Mouse (Mus musculus) thymus, adult 18-20 months (tissue): Measurements from ENCODE around the gene Nrgn.

Source experiments
- DNase-seq, 2 experiments: peaks; one replicate each; pipeline ENCODE4 v3.0.0; 2022; ENCODE audit warnings: mixed read lengths in 2 of 2

Nrgn gene

GRCm38 (mm10) chr9:37552536-37553293 is at the start of gene Nrgn:
TSS of gene Nrgn (minus strand) at chr9:37552904.
- DNase-seq: peak; percentile 52 to 55

DNA sequence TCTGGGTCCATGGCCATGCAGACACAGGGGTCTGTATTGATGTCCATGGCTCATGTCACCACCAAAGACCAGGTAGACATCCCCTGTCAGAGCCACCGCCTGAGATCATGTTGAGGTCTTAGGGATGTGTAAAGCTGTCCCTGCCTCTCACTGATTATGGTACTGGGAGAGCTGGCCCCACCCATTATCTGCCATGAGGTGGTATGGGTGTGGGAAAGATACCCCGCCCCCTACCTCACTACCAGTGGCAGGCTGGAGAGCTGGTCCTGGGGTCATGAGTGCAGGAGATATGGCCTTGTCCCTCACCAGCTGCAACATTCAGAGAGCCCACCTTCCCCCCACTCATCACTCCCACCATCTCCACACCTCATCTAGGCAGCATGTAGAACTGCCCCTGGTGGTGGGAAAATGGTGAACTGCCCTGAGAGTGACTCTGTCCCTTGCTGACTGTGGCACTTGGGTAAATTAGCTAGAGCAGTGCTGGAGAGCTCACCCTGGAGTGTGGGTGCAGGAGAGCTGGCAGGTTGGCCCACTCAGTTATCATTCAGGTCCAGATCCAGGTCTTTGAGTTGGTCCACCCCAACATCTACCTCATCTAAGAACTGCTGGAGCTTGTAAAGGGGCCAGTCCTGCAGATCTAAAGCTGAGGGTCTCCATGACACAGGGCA is 48.0 kb upstream of the Nrgn start:
- no peak for DNase-seq

DNA sequence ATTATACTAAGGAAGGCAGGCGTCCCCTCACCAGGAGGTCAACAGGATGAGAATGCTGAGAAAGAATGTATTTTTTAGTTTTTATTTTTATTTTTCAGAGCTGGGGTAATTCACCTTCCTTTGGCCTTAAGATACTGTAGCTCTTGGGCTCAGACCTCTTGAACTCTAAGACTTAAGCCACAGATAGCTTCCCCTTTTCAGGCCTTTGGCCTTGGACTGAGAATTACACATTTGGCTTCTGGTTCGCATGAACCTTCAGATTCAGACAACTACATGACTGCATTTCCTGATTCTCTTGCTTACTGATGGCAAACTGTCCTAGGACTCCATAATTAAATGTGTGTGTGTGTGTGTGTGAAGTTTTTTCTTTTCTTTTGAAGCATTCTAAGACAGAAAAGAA is 45.9 kb upstream of the Nrgn start:
- no peak for DNase-seq

- no peak for DNase-seq
Measured at GRCm38 (mm10) chr9:37595570-37595969, 42.9 kb upstream of the Nrgn start.

- DNase-seq: no peak
Measured at GRCm38 (mm10) chr9:37593690-37594089, 41.0 kb upstream of the Nrgn start.

DNA sequence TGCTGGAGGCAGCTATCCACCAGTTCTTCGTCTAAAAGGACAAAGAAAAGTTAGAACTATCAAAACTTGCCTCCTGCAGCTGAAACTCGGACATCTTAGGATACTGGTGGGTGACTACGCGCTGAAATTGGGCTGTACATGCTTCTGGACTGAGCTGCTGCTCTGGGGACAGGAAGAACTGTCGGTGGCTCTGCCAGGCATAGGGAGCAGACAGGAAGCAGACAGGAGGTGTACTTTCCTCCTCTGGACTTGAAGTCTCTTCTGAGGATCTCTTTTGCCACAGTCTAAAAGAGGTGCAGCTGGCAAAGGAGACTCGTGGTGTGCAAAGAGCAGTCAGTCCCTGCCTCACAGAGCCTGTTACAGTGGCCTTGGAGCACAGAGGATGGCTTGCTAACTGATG is 39.9 kb upstream of the Nrgn start:
- DNase-seq: no peak

- DNase-seq: no peak
Measured at GRCm38 (mm10) chr9:37592025-37592424, 39.3 kb upstream of the Nrgn start.

GRCm38 (mm10) chr9:37590381-37590780 is 37.7 kb upstream of the Nrgn start:
- no peak for DNase-seq

DNA sequence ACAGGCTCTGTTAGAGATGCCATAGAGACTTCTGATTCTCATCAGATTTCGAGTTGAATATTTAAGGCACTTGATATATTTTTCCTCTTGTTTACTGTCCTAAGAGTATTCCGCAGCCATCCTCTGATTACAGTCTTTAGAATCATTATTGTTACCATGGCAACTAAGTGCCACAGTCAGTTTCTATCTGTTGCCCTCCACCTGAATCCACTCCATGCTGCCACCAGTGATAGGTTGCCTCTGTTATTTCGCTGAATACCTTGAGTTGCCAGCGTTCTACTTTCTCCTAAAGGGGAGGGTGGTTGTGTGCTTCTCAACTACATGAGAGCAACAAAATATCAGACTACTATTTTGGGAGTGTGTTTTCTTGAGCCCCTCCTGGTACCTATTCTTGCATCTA is 34.0 kb upstream of the Nrgn start:
- DNase-seq: no peak

DNA sequence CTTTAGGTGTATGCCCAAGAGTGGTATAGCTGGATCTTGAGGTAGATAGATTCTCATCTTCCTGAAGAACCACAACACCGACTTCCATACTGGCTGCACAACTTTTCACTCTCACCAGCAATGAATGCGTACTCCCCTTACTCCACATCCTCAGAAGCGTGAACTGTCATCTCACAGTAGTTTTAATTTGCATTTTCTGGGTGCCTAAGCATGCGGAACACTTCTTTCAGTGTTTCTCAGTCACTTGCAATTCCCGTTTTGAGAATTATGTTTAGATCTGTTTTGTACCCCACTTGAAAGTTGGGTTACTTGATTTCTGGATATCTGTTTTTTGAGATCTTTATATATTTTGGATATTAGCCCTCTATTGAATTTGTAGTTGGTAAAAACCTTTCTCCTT is 30.9 kb upstream of the Nrgn start:
- no peak for DNase-seq

DNA sequence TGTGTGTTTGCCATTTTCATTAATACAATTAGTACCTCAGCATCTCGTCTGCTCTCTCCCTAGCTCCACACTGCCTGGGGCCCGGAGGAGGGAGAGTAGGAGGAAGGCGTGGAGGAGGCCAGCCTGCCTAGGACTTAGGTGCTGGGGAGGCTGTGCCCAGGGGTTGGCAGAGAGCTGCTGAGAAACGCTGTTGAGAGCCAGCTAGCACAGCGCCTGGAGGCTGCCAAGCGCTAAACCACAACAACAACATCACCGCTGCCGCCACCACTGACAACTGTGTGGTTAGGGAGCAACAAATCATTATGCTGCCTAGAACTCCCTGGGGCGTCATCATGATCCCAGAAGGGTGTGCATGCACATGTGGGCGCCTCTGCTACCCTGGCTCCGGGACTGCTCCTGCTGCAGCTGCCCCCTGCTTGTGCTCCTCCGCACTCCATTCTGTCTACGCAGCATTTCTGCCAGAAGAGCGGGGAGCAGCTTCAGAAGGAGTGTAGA is 23.8 kb upstream of the Nrgn start:
- peak in 1 of 2 experiments; percentile 12 for DNase-seq

GRCm38 (mm10) chr9:37572204-37572876 is 19.6 kb upstream of the Nrgn start:
- no peak for DNase-seq

GRCm38 (mm10) chr9:37569231-37569835 is 16.6 kb upstream of the Nrgn start:
- no peak for DNase-seq

GRCm38 (mm10) chr9:37568605-37569214 is 16.0 kb upstream of the Nrgn start:
- DNase-seq: no peak

GRCm38 (mm10) chr9:37567892-37568604 is 15.3 kb upstream of the Nrgn start:
- DNase-seq: no peak

DNA sequence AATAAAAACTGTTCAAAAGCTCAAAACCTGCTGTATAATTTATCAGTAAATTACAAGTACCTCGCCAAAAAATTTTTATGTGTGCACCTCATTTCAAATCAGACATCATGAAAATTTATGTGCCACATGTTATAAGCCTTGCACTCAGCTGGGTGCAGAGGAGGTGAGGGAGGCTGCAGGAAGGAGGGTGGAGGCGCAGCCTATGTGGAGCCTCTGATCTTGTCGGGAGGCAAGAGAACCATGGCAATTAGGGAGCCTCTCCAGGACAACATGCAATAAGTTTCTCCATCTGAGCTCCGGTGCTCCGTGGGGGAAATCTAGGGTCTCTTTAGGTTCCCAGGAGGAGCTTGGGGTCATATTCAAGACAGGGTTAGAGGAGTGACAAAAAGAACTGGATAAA is 14.8 kb upstream of the Nrgn start:
- DNase-seq: no peak

GRCm38 (mm10) chr9:37567019-37567418 is 14.3 kb upstream of the Nrgn start:
- no peak for DNase-seq

- no peak for DNase-seq
Measured at GRCm38 (mm10) chr9:37563805-37564204, 11.1 kb upstream of the Nrgn start.

GRCm38 (mm10) chr9:37560617-37561016 is 7.9 kb upstream of the Nrgn start:
- DNase-seq: no peak

DNA sequence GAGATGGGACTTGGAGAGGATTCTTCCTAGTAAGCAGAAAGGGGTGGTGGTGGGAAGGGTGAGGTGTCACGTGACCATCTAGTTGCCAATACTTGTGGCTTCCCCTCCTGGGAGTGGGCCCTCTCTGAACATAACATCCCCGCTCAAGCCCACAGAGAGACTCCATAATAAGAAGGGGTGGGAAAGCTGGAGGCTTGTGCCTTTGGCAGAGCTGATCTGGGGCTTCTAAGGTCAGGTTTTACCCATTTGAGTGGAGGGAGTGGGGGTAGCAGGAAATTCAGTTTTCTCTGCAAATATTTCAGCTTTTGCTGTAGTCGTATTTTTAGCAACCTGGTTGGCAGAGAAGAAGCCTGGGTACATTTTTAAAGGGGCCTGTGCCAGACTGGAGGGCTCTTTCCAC is 3.7 kb upstream of the Nrgn start:
- DNase-seq: no peak

- DNase-seq: no peak
Measured at GRCm38 (mm10) chr9:37554838-37555748, 2.4 kb upstream of the Nrgn start, which contains the start of gene Siae. TSS of gene Siae (plus strand) at chr9:37555698.
